Mouse (Mus musculus) liver, embryonic 14.5 days (tissue): ENCODE measurements around the gene Gm10974.

Experiments
- CTCF ChIP-seq: IDR thresholded peaks from 2 replicates; pipeline ENCODE4 v1.5.1; 2016; ENCODE audit warnings: antibody characterized with exemption, low read depth, control low read depth
- EP300 ChIP-seq: IDR thresholded peaks from 2 replicates; pipeline ENCODE4 v1.6.1; 2016; ENCODE audit warnings: antibody characterized with exemption, low read depth

DNA sequence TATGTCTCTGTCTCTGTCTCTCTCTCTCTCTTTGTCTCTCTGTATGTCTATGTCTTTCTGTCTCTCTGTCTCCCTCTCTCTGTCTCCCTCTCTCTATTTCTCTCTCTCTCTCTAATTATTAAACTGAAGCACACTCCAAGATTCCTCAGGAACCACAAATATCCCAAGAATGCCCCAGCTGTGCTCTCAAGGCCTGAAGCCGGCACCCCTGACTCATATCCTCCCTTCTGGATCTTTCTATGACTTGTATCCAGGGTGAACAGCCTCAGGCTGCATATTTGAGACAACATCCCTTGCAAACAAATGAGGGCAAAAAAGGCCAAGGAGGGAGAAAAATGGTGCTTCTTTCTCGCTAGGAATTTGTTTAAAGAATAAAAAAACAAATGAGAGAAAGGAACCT lies at the start of gene Gm10974:
- TF ChIP-seq CTCF (no peak), EP300 (no peak)
